Mouse (Mus musculus) lung, adult 2 months (tissue): ENCODE data around the gene Tmem140.

Source experiments
- CTCF ChIP-seq: fragments of 200-500 bp; IDR thresholded peaks from 2 replicates; pipeline ENCODE4 v1.5.1; 2011; ENCODE audit warnings: mild to moderate bottlenecking, low read length, control low read depth; ENCODE audit not compliant: insufficient read depth
- POLR2A ChIP-seq: fragments of 200-500 bp; IDR thresholded peaks from 2 replicates; pipeline ENCODE4 v1.6.1; 2011; ENCODE audit warnings: low read depth, mild to moderate bottlenecking, control low read depth, low read length, borderline replicate concordance; ENCODE audit errors: extremely low read depth

- TF ChIP-seq CTCF (no peak), POLR2A (no peak)
Observed at GRCm38 (mm10) chr6:34889185-34889584, 26.2 kb downstream of the Tmem140 start.
